Mouse (Mus musculus) hindbrain, postnatal 0 days (tissue): ENCODE results near the gene Cox8a. TPM values are rescaled to one million over a fixed set of nuclear protein-coding genes. Genes with fewer than 3 reads are reported as not detected.

Experiments used
- ATAC-seq: fragments of 200-750 bp; cut with Nextera tagmentation; 2 replicates; pipeline ENCODE4 v1.8.0; 2017; ENCODE audit warnings: mild to moderate bottlenecking, moderate TSS enrichment, moderate library complexity
- DNase-seq: peaks from one replicate; pipeline ENCODE4 v3.0.0-alpha.2; 2015; ENCODE audit warnings: low spot score
- H3K27ac ChIP-seq: fragments of 300-500 bp; sonication (generic); 2 replicates; pipeline ENCODE4 v1.5.1; 2014; ENCODE audit warnings: mild to moderate bottlenecking
- H3K27me3 ChIP-seq: fragments of 300-500 bp; sonication (generic); 2 replicates; pipeline ENCODE4 v1.6.1; 2014; ENCODE audit warnings: low read length, mixed read lengths; ENCODE audit not compliant: insufficient read depth
- H3K36me3 ChIP-seq: fragments of 300-500 bp; sonication (generic); 2 replicates; pipeline ENCODE4 v1.6.1; 2014; ENCODE audit warnings: low read length, mixed read lengths; ENCODE audit not compliant: insufficient read depth
- H3K4me1 ChIP-seq: fragments of 300-500 bp; sonication (generic); 2 replicates; pipeline ENCODE4 v1.6.1; 2014; ENCODE audit warnings: antibody characterized with exemption, low read length, mixed read lengths; ENCODE audit not compliant: insufficient read depth
- H3K4me2 ChIP-seq: fragments of 300-500 bp; sonication (generic); 2 replicates; pipeline ENCODE4 v1.6.1; 2014; ENCODE audit warnings: low read depth, mild to moderate bottlenecking, low read length, moderate library complexity, mixed read lengths
- H3K4me3 ChIP-seq: fragments of 300-500 bp; sonication (generic); 2 replicates; pipeline ENCODE4 v1.5.1; 2014; ENCODE audit warnings: low read length
- H3K9ac ChIP-seq: fragments of 300-500 bp; sonication (generic); replicated peaks from 2 replicates; pipeline ENCODE4 v1.6.1; 2014; ENCODE audit warnings: mild to moderate bottlenecking, low read length, moderate library complexity, mixed read lengths
- H3K9me3 ChIP-seq: fragments of 300-500 bp; sonication (generic); 2 replicates; pipeline ENCODE4 v1.6.1; 2016; ENCODE audit warnings: low read length, mixed read lengths
- CTCF ChIP-seq: IDR thresholded peaks from 2 replicates; pipeline ENCODE4 v1.5.1; 2016; ENCODE audit warnings: antibody characterized with exemption, control low read depth, low read depth
- WGBS: fragments of 180-500 bp; shearing (Covaris S2); extraction: QIAGEN DNeasy Blood & Tissue Kit; methylation state at CpG from one replicate; pipeline ENCODE4 v1.1.7; 2014; 5-methylcytosine and 5-hydroxymethylcytosine counted together
- polyA plus RNA-seq: library from polyadenylated mRNA; unstranded; fragments of >200 nt; fragmentation: Nextera tagmentation; extraction: Ambion mirVana; gene quantifications from 2 replicates; pipeline ENCODE4 v1.2.1, GENCODE M21; 2015
- total RNA-seq: library from RNA; depleted of rRNA; stranded (reverse); fragments of >200 nt; gene quantifications from 2 replicates; pipeline ENCODE4 v1.2.3, GENCODE M21; 2014

Gene Cox8a
- total and polyA plus RNA-seq, 2 experiments from 2014 or later, result 1,715 to 2,044 TPM

DNA sequence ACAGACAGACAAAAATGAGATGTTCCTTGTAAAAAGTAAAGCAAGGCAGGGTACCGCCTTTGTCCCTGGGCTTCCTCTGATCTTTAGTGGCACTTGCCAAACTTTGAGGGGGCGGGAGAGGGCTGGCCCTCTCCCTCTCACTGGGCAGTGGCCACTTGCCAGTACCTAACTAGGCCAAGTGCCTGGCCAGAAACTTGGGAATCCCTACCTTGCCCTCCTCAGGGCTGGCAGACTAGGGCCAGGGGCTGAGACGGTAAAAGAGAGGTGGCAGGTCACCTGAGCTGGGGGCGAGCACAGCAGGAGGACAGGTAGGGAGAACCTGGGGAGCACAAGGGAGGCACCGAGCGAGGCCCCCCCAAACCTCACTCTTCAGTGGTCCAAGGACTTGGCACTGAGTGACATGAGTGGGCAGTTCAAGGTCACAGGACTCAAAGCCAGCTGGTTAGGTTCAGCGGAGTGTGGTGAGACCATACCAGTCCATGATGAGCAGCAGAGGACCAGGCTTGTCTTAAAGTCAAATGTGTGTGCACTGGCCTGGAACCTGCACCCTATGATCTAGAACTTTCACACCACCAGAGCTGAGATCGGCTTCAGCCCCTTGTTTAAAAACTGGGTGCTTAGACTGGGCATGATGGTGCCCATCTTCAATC lies 36.5 kb downstream of the Cox8a start:
- ATAC-seq, result no peak
- H3K36me3 ChIP-seq, result no peaks in the 10 kb centered on the region
- peak; percentile 61 for DNase-seq
- no peaks in the 10 kb centered on the region for H3K9me3 ChIP-seq
- H3K27ac ChIP-seq, result no peak overlapping the region
- H3K4me1 ChIP-seq, result peaks cover 22% of the 10 kb centered on the region; the same call in 1 of the 2 replicates
- no peak overlapping the region for H3K4me2 ChIP-seq
- H3K9ac ChIP-seq, result no peak overlapping the region
- no peak overlapping the region for H3K4me3 ChIP-seq
- 54% methylated on average over 8 of the region's 8 CpGs for WGBS
- peaks cover 3% of the 10 kb centered on the region for H3K27me3 ChIP-seq
- TF ChIP-seq CTCF, result no peak

DNA sequence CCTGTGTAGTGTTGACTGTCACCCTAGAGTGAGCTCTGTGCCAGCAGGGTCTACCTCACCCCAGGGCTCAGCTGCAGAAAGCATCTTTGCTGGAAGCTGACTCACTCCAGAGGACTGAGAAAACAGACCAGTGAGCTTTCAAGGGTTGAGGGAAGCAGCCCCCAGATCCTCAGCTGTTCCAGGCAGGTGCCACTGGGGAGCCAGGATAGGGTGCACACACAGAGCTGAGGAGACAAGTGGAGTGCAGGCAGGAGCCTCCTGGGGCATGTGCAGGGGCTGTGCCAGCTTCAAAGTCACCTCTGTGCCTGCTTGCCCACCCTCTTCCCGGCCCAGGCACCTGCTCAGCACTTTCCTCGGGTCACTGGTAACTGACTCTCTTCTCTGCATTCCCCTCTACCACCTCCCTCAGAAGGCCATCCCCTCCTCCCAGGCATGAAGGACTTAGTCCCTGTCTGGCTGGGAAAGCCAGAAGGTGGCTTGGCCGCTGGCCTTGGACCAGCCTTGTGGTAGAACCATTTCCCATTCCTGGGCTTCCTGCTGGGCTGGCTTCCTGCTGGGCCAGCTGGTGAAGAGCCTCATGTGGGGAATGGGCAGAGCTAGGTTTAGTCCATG lies 38.5 kb downstream of the Cox8a start:
- Histone ChIP-seq H3K36me3 (no peaks in the 10 kb centered on the region), H3K4me1 (peaks cover 22% of the 10 kb centered on the region; the same call in 1 of the 2 replicates), H3K9me3 (no peaks in the 10 kb centered on the region), H3K27ac (no peak overlapping the region), H3K27me3 (no peaks in the 10 kb centered on the region; the same call in 1 of the 2 replicates), H3K4me2 (no peak overlapping the region), H3K4me3 (no peak overlapping the region), H3K9ac (no peak overlapping the region)
- DNase-seq (no peak), ATAC-seq (no peak)
- WGBS, result 43% methylated on average over 3 of the region's 3 CpGs
- no peak for TF ChIP-seq CTCF

DNA sequence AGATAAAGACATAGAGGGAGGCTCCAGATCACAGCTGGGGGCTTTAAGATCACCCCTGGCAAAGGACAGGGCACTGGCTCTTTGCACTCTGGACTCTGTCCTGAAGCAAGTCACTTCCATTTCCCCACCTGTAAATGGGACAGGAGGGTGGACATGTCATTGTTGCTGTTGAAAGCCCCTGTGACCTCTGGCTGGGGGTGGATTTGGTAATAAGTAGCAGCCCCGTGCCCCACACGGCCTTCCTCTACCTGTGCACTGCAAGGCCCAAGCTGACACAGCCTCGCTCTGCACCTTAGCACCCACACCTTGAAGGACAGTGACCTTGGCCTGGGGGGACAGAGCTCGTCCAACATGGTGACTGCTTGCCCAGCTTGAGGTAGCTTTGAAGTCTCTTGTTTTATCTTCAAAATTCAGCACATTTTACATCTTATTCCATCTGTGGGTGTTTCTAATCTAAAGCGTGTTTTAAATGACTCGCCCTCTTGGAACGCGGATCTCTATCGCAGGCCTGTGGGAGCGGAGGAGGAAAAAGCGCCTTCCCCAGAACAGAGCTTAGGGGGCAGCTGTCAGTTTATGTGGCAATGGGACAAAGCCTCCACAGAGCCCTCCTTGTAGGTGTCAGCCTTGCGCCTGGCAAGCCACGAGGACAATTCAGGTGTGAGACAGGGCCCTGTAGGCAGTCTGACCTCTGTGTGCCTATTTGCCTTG lies 39.5 kb downstream of the Cox8a start:
- ATAC-seq (no peak), DNase-seq (no peak)
- H3K36me3 ChIP-seq, result no peaks in the 10 kb centered on the region
- 64% methylated on average over 13 of the region's 13 CpGs for WGBS
- H3K4me1 ChIP-seq, result peaks cover 22% of the 10 kb centered on the region; the same call in 1 of the 2 replicates
- H3K9me3 ChIP-seq, result no peaks in the 10 kb centered on the region
- no peak overlapping the region for H3K4me3 ChIP-seq
- TF ChIP-seq CTCF, result no peak
- H3K27me3 ChIP-seq, result no peaks in the 10 kb centered on the region; the same call in 1 of the 2 replicates
- no peak overlapping the region for H3K27ac ChIP-seq
- no peak overlapping the region for H3K9ac ChIP-seq
- no peak overlapping the region for H3K4me2 ChIP-seq

DNA sequence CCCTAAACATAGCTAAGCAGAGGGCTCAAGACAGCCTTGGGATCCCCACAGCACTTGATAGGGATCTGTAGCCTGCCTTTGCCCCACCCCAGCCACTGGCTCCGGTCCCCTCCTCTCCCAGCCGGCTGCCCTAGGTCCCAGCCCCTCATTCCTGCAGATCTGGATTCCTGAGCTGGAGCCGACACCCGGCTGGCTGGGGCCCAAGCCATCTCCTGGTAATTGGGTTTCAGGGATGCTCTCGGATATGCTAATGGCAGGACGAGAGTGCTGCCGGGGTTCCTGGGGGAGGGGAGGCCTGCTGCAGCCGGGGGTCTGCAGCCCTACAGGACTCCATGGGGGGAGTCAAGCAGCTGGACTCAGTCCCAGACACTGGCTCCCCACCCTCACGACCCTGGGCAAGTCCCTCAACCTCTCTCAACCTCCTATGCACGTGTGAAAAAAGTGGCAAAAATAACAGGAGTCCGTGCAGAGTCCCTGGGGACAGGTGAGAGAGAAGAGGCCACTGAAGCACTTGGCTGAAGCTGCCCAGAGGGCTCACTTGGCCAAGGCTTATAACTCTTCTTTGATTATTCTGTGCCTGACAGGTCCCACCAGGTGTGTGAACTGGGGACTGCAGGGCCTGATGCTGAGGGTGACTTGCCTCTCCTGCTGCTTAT lies 41.2 kb downstream of the Cox8a start:
- no peak for TF ChIP-seq CTCF
- ATAC-seq (no peak), DNase-seq (peak; percentile 53)
- no peaks in the 10 kb centered on the region for H3K36me3 ChIP-seq
- H3K4me2 ChIP-seq, result no peak overlapping the region
- H3K4me1 ChIP-seq, result peaks cover 26% of the 10 kb centered on the region
- H3K9me3 ChIP-seq, result no peaks in the 10 kb centered on the region
- H3K27me3 ChIP-seq, result no peaks in the 10 kb centered on the region; the same call in 1 of the 2 replicates
- H3K27ac ChIP-seq, result no peak overlapping the region
- no peak overlapping the region for H3K4me3 ChIP-seq
- H3K9ac ChIP-seq, result no peak overlapping the region
- WGBS, result 7% methylated on average over 11 of the region's 11 CpGs

DNA sequence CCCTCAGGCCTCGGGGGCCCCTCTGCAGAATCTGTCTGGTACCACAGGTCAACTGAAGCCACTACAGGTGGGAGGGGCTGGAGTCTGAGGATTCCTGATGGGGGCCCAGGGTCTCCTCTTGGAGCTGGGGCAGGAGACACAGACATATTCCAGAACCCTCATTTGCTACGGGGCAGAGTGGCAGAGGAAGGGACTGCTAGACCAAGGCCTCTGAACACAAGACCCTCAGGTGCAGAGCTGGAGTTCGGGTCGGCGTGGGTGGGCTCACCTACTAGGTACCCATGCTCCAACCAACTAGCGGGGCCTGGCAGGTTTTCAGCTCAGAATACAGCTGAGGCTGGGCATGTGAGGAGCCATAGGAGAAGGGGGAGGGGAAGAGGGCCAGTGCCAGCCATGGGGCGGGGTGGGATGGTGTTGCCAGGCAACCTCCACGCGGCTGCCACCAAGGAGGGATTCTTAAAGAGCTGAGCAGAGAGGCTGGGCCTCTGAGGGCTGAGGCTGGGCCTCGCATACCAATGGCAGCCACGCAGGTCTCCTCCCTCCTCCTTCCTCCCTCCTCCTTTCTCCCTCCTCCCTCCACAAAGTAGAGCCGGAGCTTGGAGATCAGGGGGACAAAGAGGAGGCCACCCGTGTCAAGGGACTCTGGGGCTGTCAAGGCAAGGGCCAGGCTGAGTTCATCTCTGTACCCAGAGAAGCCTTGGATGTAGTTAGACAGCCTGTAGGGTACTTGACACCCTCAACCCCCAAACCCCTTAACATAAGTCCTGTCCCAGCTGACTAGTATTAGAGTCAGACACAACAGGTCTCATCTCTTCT lies 45.2 kb downstream of the Cox8a start:
- H3K36me3 ChIP-seq, result no peaks in the 10 kb centered on the region
- no peak overlapping the region for H3K27ac ChIP-seq
- H3K4me2 ChIP-seq, result no peak overlapping the region
- H3K9ac ChIP-seq, result no peak overlapping the region
- peaks cover 19% of the 10 kb centered on the region for H3K4me1 ChIP-seq
- WGBS, result 9% methylated on average over 13 of the region's 13 CpGs
- DNase-seq (peak; percentile 84), ATAC-seq (peak; percentile 92)
- H3K9me3 ChIP-seq, result no peaks in the 10 kb centered on the region
- TF ChIP-seq CTCF, result no peak
- no peaks in the 10 kb centered on the region for H3K27me3 ChIP-seq
- H3K4me3 ChIP-seq, result no peak overlapping the region

DNA sequence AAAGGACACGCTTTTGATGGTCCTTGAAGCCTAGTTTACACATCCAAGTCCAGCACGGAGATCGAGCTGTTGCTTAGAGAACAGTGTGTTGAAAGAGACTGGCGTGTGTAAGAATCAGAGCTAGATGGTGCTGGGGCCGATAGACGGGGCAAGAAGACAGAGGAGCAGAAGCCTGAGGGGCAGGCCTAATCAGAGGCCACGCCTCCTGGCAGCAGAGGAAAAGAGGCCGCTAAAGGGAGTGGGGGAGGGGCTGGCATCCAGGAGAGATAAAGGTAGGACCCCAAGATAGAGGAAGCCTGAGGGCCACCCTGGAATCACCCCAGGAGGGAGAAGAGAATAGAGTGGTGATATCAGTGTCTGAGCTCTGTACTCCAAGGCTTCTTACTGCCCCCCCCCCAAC lies 46.0 kb downstream of the Cox8a start:
- H3K27ac ChIP-seq, result no peak overlapping the region

More for the DNA sequence above, 46.0 kb downstream of the Cox8a start:
- H3K4me3 ChIP-seq, result no peak overlapping the region
- H3K27me3 ChIP-seq, result no peaks in the 10 kb centered on the region
- peaks cover 19% of the 10 kb centered on the region for H3K4me1 ChIP-seq
- WGBS, result 17% methylated on average over 8 of the region's 8 CpGs
- ATAC-seq (0 out of 2 replicates have a peak, but pooled peaks have one; percentile 1), DNase-seq (no peak)
- no peaks in the 10 kb centered on the region for H3K9me3 ChIP-seq
- TF ChIP-seq CTCF, result no peak
- H3K36me3 ChIP-seq, result no peaks in the 10 kb centered on the region
- H3K4me2 ChIP-seq, result no peak overlapping the region
- no peak overlapping the region for H3K9ac ChIP-seq
